Mouse (Mus musculus): Measurements from ENCODE around the gene Zfp975.
"Not testable (repeated sequence)": the region's sequence is repeated elsewhere in the genome, so short reads cannot be mapped to it uniquely, and the experiment has no call there.

DNA sequence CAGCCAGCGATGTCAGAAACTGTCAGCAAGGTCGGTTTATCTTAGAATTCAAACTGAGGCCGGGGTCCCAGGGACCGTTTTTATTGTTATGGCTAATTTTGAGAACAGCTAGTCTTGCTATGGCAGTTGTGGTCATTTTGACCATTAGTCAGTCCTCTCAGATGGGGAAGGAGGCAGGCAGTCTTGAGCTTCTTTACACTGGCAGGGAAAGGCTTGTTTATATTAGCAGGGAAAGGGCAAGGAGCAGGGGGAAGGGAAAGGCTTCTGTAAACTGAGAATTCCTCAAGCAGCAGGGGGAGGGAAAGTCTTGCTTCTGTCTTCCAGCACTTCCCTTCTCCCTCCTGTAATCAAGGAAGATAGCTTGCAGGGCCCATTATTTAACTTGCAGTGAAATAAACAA, 709 bp upstream of the Zfp975 start:
- TF ChIP-seq CTCF (conservative IDR thresholded peaks at IDR 0.05 in 1 of 2, IDR thresholded peaks at IDR 0.05 in 1 of 2; ENCODE audit: low read depth in 2 of 2, low read length in 2 of 2); NRF1 (IDR thresholded peaks at IDR 0.05; ENCODE audit: low read depth, low read length): not testable (repeated sequence)

Measured in CH12.LX (cell line).